Mouse (Mus musculus) lung, embryonic 14.5 days (tissue): ENCODE results near the gene Grin2b. TPM values are rescaled to one million over a fixed set of nuclear protein-coding genes. Genes with fewer than 3 reads are reported as not detected.
A peak's percentile ranks its signal among the peaks of the same experiment; 100 is the strongest.

Experiments
- ATAC-seq: fragments of 200-750 bp; cut with Nextera tagmentation; 2 replicates; pipeline ENCODE4 v1.8.0; 2017; ENCODE audit warnings: mild to moderate bottlenecking, moderate TSS enrichment, moderate library complexity; ENCODE audit not compliant: insufficient read depth
- DNase-seq: peaks from one replicate; pipeline ENCODE4 v3.0.0-alpha.2; 2015
- H3K27ac ChIP-seq: fragments of 300-500 bp; sonication (generic); 2 replicates; pipeline ENCODE4 v1.5.1; 2014; ENCODE audit warnings: low read depth, mild to moderate bottlenecking, moderate library complexity
- H3K27me3 ChIP-seq: fragments of 300-500 bp; sonication (generic); 2 replicates; pipeline ENCODE4 v1.6.1; 2014; ENCODE audit warnings: low read length, control low read depth; ENCODE audit not compliant: insufficient read depth
- H3K36me3 ChIP-seq: fragments of 300-500 bp; sonication (generic); 2 replicates; pipeline ENCODE4 v1.6.1; 2014; ENCODE audit warnings: control low read depth; ENCODE audit not compliant: insufficient read depth
- H3K4me1 ChIP-seq: fragments of 300-500 bp; sonication (generic); 2 replicates; pipeline ENCODE4 v1.6.1; 2014; ENCODE audit warnings: antibody characterized with exemption, control low read depth; ENCODE audit not compliant: insufficient read depth
- H3K4me2 ChIP-seq: fragments of 300-500 bp; sonication (generic); 2 replicates; pipeline ENCODE4 v1.6.1; 2014; ENCODE audit warnings: mild to moderate bottlenecking
- H3K4me3 ChIP-seq: fragments of 300-500 bp; sonication (generic); 2 replicates; pipeline ENCODE4 v1.5.1; 2014; ENCODE audit warnings: low read depth, low read length
- H3K9ac ChIP-seq: fragments of 300-500 bp; sonication (generic); 2 replicates; pipeline ENCODE4 v1.6.1; 2014
- H3K9me3 ChIP-seq: fragments of 300-500 bp; sonication (generic); 2 replicates; pipeline ENCODE4 v1.6.1; 2016; ENCODE audit warnings: low read depth, low read length, control low read depth
- CTCF ChIP-seq: IDR thresholded peaks from 2 replicates; pipeline ENCODE4 v1.5.1; 2016; ENCODE audit warnings: antibody characterized with exemption, low read depth
- WGBS: fragments of 180-500 bp; shearing (Covaris S2); extraction: QIAGEN DNeasy Blood & Tissue Kit; methylation state at CpG from one replicate; pipeline ENCODE4 v1.1.7; 2014; 5-methylcytosine and 5-hydroxymethylcytosine counted together
- polyA plus RNA-seq: library from polyadenylated mRNA; unstranded; fragments of >200 nt; fragmentation: Nextera tagmentation; extraction: Ambion mirVana; gene quantifications from 2 replicates; pipeline ENCODE4 v1.2.1, GENCODE M21; 2014

Gene Grin2b
- polyA plus RNA-seq, 1 experiment from 2014 or later, result 0.82 TPM

GRCm38 (mm10) chr6:135865832-135866231 is 307.5 kb downstream of the Grin2b start:
- H3K27me3 ChIP-seq, result no peaks in the 10 kb centered on the region
- WGBS, result 65% methylated on average over 7 of the region's 7 CpGs
- no peaks in the 10 kb centered on the region for H3K36me3 ChIP-seq
- no peak overlapping the region for H3K4me3 ChIP-seq
- no peak overlapping the region for H3K9ac ChIP-seq
- H3K4me1 ChIP-seq, result no peaks in the 10 kb centered on the region
- H3K9me3 ChIP-seq, result no peaks in the 10 kb centered on the region
- TF ChIP-seq CTCF, result no peak
- no peak overlapping the region for H3K27ac ChIP-seq
- H3K4me2 ChIP-seq, result no peak overlapping the region
- no peak for DNase-seq
- ATAC-seq, result no peak

- Histone ChIP-seq H3K36me3 (no peaks in the 10 kb centered on the region), H3K27me3 (no peaks in the 10 kb centered on the region), H3K9ac (no peak overlapping the region), H3K4me1 (no peaks in the 10 kb centered on the region), H3K4me3 (no peak overlapping the region), H3K27ac (no peak overlapping the region), H3K9me3 (no peaks in the 10 kb centered on the region), H3K4me2 (no peak overlapping the region)
- WGBS, result 69% methylated on average over 5 of the region's 5 CpGs
- DNase-seq (no peak), ATAC-seq (no peak)
- no peak for TF ChIP-seq CTCF
These were observed 309.3 kb downstream of the Grin2b start for GRCm38 (mm10) chr6:135863965-135864364.

GRCm38 (mm10) chr6:135859502-135859901 is 313.8 kb downstream of the Grin2b start:
- Histone ChIP-seq H3K9ac (no peak overlapping the region), H3K4me2 (no peak overlapping the region), H3K4me1 (no peaks in the 10 kb centered on the region), H3K4me3 (no peak overlapping the region), H3K27ac (no peak overlapping the region), H3K27me3 (no peaks in the 10 kb centered on the region), H3K9me3 (no peaks in the 10 kb centered on the region), H3K36me3 (no peaks in the 10 kb centered on the region)
- ATAC-seq (peak; percentile 88), DNase-seq (peak; percentile 77)
- WGBS, result 21% methylated on average over 8 of the region's 8 CpGs
- TF ChIP-seq CTCF, result no peak

- Histone ChIP-seq H3K27ac (no peak overlapping the region), H3K9ac (no peak overlapping the region), H3K4me1 (peaks cover 3% of the 10 kb centered on the region; the same call in 1 of the 2 replicates), H3K36me3 (no peaks in the 10 kb centered on the region), H3K4me2 (no peak overlapping the region), H3K4me3 (no peak overlapping the region), H3K27me3 (no peaks in the 10 kb centered on the region), H3K9me3 (no peaks in the 10 kb centered on the region)
- WGBS, result 50% methylated on average over 8 of the region's 8 CpGs
- DNase-seq, result no peak
- no peak for TF ChIP-seq CTCF
- no peak for ATAC-seq
These were observed 319.1 kb downstream of the Grin2b start for GRCm38 (mm10) chr6:135854173-135854591.

- H3K9ac ChIP-seq, result no peak overlapping the region
- no peak overlapping the region for H3K4me3 ChIP-seq
- 55% methylated on average over 3 of the region's 3 CpGs for WGBS
- no peaks in the 10 kb centered on the region for H3K36me3 ChIP-seq
- no peaks in the 10 kb centered on the region for H3K27me3 ChIP-seq
- no peak overlapping the region for H3K27ac ChIP-seq
- ATAC-seq (no peak), DNase-seq (peak; percentile 29)
- no peak for TF ChIP-seq CTCF
- no peaks in the 10 kb centered on the region for H3K4me1 ChIP-seq
- H3K9me3 ChIP-seq, result no peaks in the 10 kb centered on the region
- no peak overlapping the region for H3K4me2 ChIP-seq
These were observed 329.6 kb downstream of the Grin2b start for GRCm38 (mm10) chr6:135843755-135844154.

GRCm38 (mm10) chr6:135836353-135836752 is 337.0 kb downstream of the Grin2b start:
- Histone ChIP-seq H3K4me3 (no peak overlapping the region), H3K9me3 (no peaks in the 10 kb centered on the region), H3K4me2 (no peak overlapping the region), H3K36me3 (no peaks in the 10 kb centered on the region), H3K9ac (no peak overlapping the region), H3K4me1 (no peaks in the 10 kb centered on the region), H3K27ac (no peak overlapping the region), H3K27me3 (no peaks in the 10 kb centered on the region)
- WGBS, result 86% methylated on average over 4 of the region's 4 CpGs
- ATAC-seq (no peak), DNase-seq (no peak)
- TF ChIP-seq CTCF, result no peak

GRCm38 (mm10) chr6:135833542-135833941 is 339.8 kb downstream of the Grin2b start:
- H3K36me3 ChIP-seq, result no peaks in the 10 kb centered on the region
- ATAC-seq, result no peak
- 60% methylated on average over 5 of the region's 5 CpGs for WGBS

GRCm38 (mm10) chr6:135832041-135832440 is 341.3 kb downstream of the Grin2b start:
- no peak overlapping the region for H3K27ac ChIP-seq
- no peak overlapping the region for H3K4me2 ChIP-seq
- WGBS, result 82% methylated on average over 3 of the region's 3 CpGs
- no peak overlapping the region for H3K4me3 ChIP-seq
- H3K4me1 ChIP-seq, result no peaks in the 10 kb centered on the region
- TF ChIP-seq CTCF, result no peak
- no peak overlapping the region for H3K9ac ChIP-seq
- no peaks in the 10 kb centered on the region for H3K9me3 ChIP-seq
- DNase-seq, result no peak
- H3K27me3 ChIP-seq, result no peaks in the 10 kb centered on the region
- H3K36me3 ChIP-seq, result no peaks in the 10 kb centered on the region
- ATAC-seq, result no peak

More at GRCm38 (mm10) chr6:135833542-135833941, 339.8 kb downstream of the Grin2b start:
- H3K9me3 ChIP-seq, result no peaks in the 10 kb centered on the region
- no peak overlapping the region for H3K4me3 ChIP-seq
- peak; percentile 54 for TF ChIP-seq CTCF
- no peak overlapping the region for H3K4me2 ChIP-seq
- H3K27ac ChIP-seq, result no peak overlapping the region
- no peaks in the 10 kb centered on the region for H3K4me1 ChIP-seq
- no peaks in the 10 kb centered on the region for H3K27me3 ChIP-seq
- no peak overlapping the region for H3K9ac ChIP-seq
- DNase-seq, result no peak
